ENCODE assay signal across 26 mouse cellular contexts in the genomic region with DNA sequence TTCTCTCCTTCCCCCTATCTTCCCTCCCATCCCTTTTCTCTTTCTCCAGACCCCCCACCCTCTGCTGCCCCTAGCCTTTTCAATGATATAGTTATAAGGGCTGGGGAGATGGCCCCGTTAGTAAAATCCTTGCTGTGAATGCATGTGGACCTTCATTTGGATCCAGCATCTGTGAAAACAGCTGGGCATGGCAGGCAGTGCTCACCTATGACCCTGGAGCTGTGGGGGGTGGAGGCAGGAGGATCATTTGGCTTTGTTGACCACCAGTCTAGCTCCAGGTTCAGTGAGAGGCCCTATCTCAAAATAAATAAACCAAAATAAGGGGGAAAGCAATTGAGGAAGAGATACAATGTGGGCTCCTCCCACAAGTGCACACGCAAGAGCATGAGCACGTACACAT.
"Had no signal": no experiment of that assay in that cellular context is flagged by ENCODE, and none has a peak within 500 bp of the region (broad histone marks: within the 10 kb centered on the region; RNA-seq: fewer than 3 reads in every experiment).

No protein-coding gene starts in this region.

- H3K9ac ChIP-seq: heart, embryonic 13.5 days; heart, embryonic 15.5 days; hindbrain, embryonic 12.5 days; hindbrain, embryonic 14.5 days; limb, embryonic 12.5 days; liver, embryonic 13.5 days; liver, embryonic 15.5 days had no signal

- H3K4me2 ChIP-seq: heart, embryonic 11.5 days; heart, embryonic 13.5 days; heart, embryonic 15.5 days; hindbrain, embryonic 12.5 days; hindbrain, embryonic 14.5 days; limb, embryonic 12.5 days; liver, embryonic 11.5 days; liver, embryonic 13.5 days; liver, embryonic 15.5 days had no signal

- H3K27me3 ChIP-seq: heart, embryonic 13.5 days; heart, embryonic 15.5 days; hindbrain, embryonic 12.5 days; limb, embryonic 12.5 days; liver, embryonic 13.5 days; liver, embryonic 15.5 days had no signal

- H3K27ac ChIP-seq: heart, adult 2 months; heart, embryonic 13.5 days; heart, embryonic 15.5 days; hindbrain, embryonic 12.5 days; hindbrain, embryonic 14.5 days; layer of hippocampus, adult 2 months; left cerebral cortex, adult 2 months; limb, embryonic 12.5 days; liver, embryonic 13.5 days; liver, embryonic 15.5 days had no signal

- H3K4me1 ChIP-seq: limb, embryonic 12.5 days; liver, embryonic 13.5 days; liver, embryonic 15.5 days had no signal

- DNase-seq: gastrocnemius, postnatal 14 days; gastrocnemius, postnatal 36 days; heart, adult 11 months; heart, adult 2 months; heart, postnatal 14 days; heart, postnatal 36 days; kidney, adult 11 months; kidney, adult 2 months; kidney, adult 9 months; kidney, postnatal 10 days; kidney, postnatal 4 days; left cerebral cortex, postnatal 4 days; liver; liver, embryonic 13.5 days had no signal

- H3K9me3 ChIP-seq: heart, embryonic 15.5 days; hindbrain, embryonic 12.5 days; liver, embryonic 15.5 days had no signal

- H3K36me3 ChIP-seq: heart, embryonic 13.5 days; heart, embryonic 15.5 days; hindbrain, embryonic 12.5 days; limb, embryonic 12.5 days; liver, embryonic 13.5 days; liver, embryonic 15.5 days had no signal

- H3K4me3 ChIP-seq: heart, adult 2 months; heart, embryonic 13.5 days; heart, embryonic 15.5 days; hindbrain, embryonic 12.5 days; layer of hippocampus, adult 2 months; left cerebral cortex, adult 2 months; limb, embryonic 12.5 days; liver, embryonic 13.5 days; liver, embryonic 15.5 days had no signal

- ATAC-seq: hindbrain, embryonic 16.5 days; intestine, embryonic 16.5 days had no signal
